Comparison of ENCODE assay signal across 11 mouse cellular contexts in the genomic region with DNA sequence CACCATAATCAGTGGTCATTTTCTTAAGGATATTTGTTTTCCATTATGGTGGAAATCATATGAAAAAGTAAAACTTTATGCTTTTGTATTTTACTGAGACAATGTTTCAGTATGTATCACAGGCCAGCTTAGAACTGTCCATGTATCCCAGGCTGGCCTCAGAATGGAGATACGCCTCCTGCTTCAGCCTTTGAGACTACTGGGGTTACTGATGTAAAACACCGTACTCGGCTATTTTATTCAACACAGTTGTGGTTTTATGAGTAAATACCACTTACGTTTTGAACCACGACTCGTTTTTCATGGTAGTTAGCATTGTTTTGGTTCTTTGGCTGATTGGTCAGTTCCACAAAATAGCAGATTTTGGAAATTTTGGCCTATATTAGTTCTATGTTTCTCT. TPM values are rescaled to one million over a fixed set of nuclear protein-coding genes. Genes with fewer than 3 reads are reported as not detected.
DNase-seq lines count a peak whose midpoint lies in the region; ATAC-seq lines count a peak whose summit lies in the region.
"Had no signal": no experiment of that assay in that cellular context is flagged by ENCODE, and none has a peak within 500 bp of the region (broad histone marks: within the 10 kb centered on the region; RNA-seq: fewer than 3 reads in every experiment).

No protein-coding gene starts in this region.

- no peaks in the 10 kb centered on the region for H3K9me3 ChIP-seq in kidney, embryonic 16.5 days (ENCODE audit: low read length)
- H3K9me3 ChIP-seq in embryonic facial prominence, embryonic 10.5 days: no peaks in the 10 kb centered on the region
- no peaks in the 10 kb centered on the region for H3K9me3 ChIP-seq in hindbrain, embryonic 12.5 days (replicated peaks)

- peaks cover 22% of the 10 kb centered on the region for H3K4me1 ChIP-seq in kidney, embryonic 16.5 days (ENCODE audit: insufficient read depth, low read length)
- H3K4me1 ChIP-seq in embryonic facial prominence, embryonic 10.5 days: peaks cover 26% of the 10 kb centered on the region
- peaks cover 26% of the 10 kb centered on the region for H3K4me1 ChIP-seq in hindbrain, embryonic 12.5 days

- DNase-seq in kidney, adult 9 months: no peak
- no peak for DNase-seq in embryonic facial prominence, embryonic 10.5 days (ENCODE audit: low spot score)
- DNase-seq in ovary, postnatal 36 days (ENCODE audit: low spot score): no peak
- DNase-seq in right cerebral cortex, postnatal 4 days: no peak
- no peak for DNase-seq in lung, postnatal 25 days (ENCODE audit: low spot score)
- DNase-seq: kidney, adult 8-10 months; lung, postnatal 4 days; right cerebral cortex, postnatal 25 days had no signal

- H3K27me3 ChIP-seq in kidney, embryonic 16.5 days (ENCODE audit: insufficient read depth, low read length): no peaks in the 10 kb centered on the region
- no peaks in the 10 kb centered on the region for H3K27me3 ChIP-seq in embryonic facial prominence, embryonic 10.5 days (replicated peaks; ENCODE audit: low read depth, poor library complexity, severe bottlenecking)
- no peaks in the 10 kb centered on the region for H3K27me3 ChIP-seq in hindbrain, embryonic 12.5 days

- H3K4me2 ChIP-seq in kidney, embryonic 16.5 days (replicated peaks; ENCODE audit: low read depth, low read length): peak overlapping the region; percentile 53; the same call in 1 of the 2 replicates
- H3K4me2 ChIP-seq in hindbrain, embryonic 12.5 days (replicated peaks): peak overlapping the region; percentile 82

- 0 out of 2 replicates have a peak overlapping the region, but pooled peaks have one; percentile 89 for H3K4me3 ChIP-seq in kidney, embryonic 16.5 days (ENCODE audit: low read length)
- H3K4me3 ChIP-seq in embryonic facial prominence, embryonic 10.5 days: peak overlapping the region; percentile 96; the same call in 1 of the 2 replicates
- no peak overlapping the region for H3K4me3 ChIP-seq in hindbrain, embryonic 12.5 days
- H3K4me3 ChIP-seq in macrophage (ENCODE audit: inconsistent target): peak overlapping the region; percentile 82; the same call in 1 of the 2 replicates

- ATAC-seq in kidney, embryonic 16.5 days (ENCODE audit: low FRiP score, low TSS enrichment): no peak
- ATAC-seq in hindbrain, embryonic 12.5 days (ENCODE audit: low FRiP score): no peak

- peaks cover 64% of the 10 kb centered on the region for H3K79me2 ChIP-seq in macrophage (ENCODE audit: inconsistent target)

- no peak overlapping the region for H3K27ac ChIP-seq in kidney, embryonic 16.5 days (ENCODE audit: low read length)
- H3K27ac ChIP-seq in embryonic facial prominence, embryonic 10.5 days (replicated peaks): no peak overlapping the region
- no peak overlapping the region for H3K27ac ChIP-seq in hindbrain, embryonic 12.5 days
- H3K27ac ChIP-seq in macrophage: no peak overlapping the region

- 0 out of 2 replicates have a peak overlapping the region, but pooled peaks have one; percentile 5 for H3K9ac ChIP-seq in kidney, embryonic 16.5 days (replicated peaks; ENCODE audit: low read length)
- no peak overlapping the region for H3K9ac ChIP-seq in hindbrain, embryonic 12.5 days

- no peaks in the 10 kb centered on the region for H3K36me3 ChIP-seq in kidney, embryonic 16.5 days (ENCODE audit: insufficient read depth, low read length)
- peaks cover 2% of the 10 kb centered on the region; the same call in 1 of the 2 replicates for H3K36me3 ChIP-seq in embryonic facial prominence, embryonic 10.5 days (replicated peaks)
- H3K36me3 ChIP-seq in hindbrain, embryonic 12.5 days: no peaks in the 10 kb centered on the region
- H3K36me3 ChIP-seq in macrophage (ENCODE audit: inconsistent target): no peaks in the 10 kb centered on the region

- 81% methylated on average over 6 of the region's 6 CpGs for WGBS in kidney, embryonic 16.5 days
- 91% methylated on average over 6 of the region's 6 CpGs for WGBS in embryonic facial prominence, embryonic 10.5 days
- WGBS in hindbrain, embryonic 12.5 days: 90% methylated on average over 6 of the region's 6 CpGs
- 30% methylated on average over 6 of the region's 6 CpGs for WGBS in macrophage (ENCODE audit: missing documents)

RNA-seq across cellular contexts. Expression of a gene that starts 3.0 kb away (rescaled TPM):
- 5.7 and 6.7 TPM in 2 replicates for polyA plus RNA-seq in kidney, embryonic 16.5 days (2015; fragmentation: Nextera tagmentation; extraction: Ambion mirVana)
- 6.8 and 7.3 TPM in 2 replicates for polyA plus RNA-seq in embryonic facial prominence, embryonic 10.5 days (2016; fragmentation: Nextera tagmentation; extraction: Ambion mirVana)
- polyA plus RNA-seq in hindbrain, embryonic 12.5 days (2016; fragmentation: Nextera tagmentation; extraction: Ambion mirVana): 5.7 and 6.7 TPM in 2 replicates
- total RNA-seq in macrophage (2018; cell fraction: chromatin; rRNA removed): 10 to 100 TPM; 10.3 to 83.3 (median 38.5) TPM
- 10 to 100 TPM; 19.5 to 40.4 (median 33.9) TPM for total RNA-seq in macrophage (2018; cell fraction: cytosol; rRNA removed)
- total RNA-seq in macrophage (2018; cell fraction: nucleus; rRNA removed): 10 to 100 TPM; 12.0 to 86.7 (median 34.1) TPM
- 21.3 to 25.2 TPM (median 22.3 TPM) in 3 replicates for polyA plus RNA-seq in macrophage (2018)

RNA-seq across cellular contexts. Expression of a gene that starts 50.0 kb away (rescaled TPM):
- 19.8 and 21.2 TPM in 2 replicates for polyA plus RNA-seq in kidney, embryonic 16.5 days (2015; fragmentation: Nextera tagmentation; extraction: Ambion mirVana)
- polyA plus RNA-seq in embryonic facial prominence, embryonic 10.5 days (2016; fragmentation: Nextera tagmentation; extraction: Ambion mirVana): 22.3 and 23.6 TPM in 2 replicates
- polyA plus RNA-seq in hindbrain, embryonic 12.5 days (2016; fragmentation: Nextera tagmentation; extraction: Ambion mirVana): 18.4 and 19.9 TPM in 2 replicates
- 10 to 100 TPM in 2 of 26 experiments, 1 to 10 TPM in 24; 3.6 to 10.7 (median 6.9) TPM for total RNA-seq in macrophage (2018; cell fraction: chromatin; rRNA removed)
- total RNA-seq in macrophage (2018; cell fraction: cytosol; rRNA removed): 10 to 100 TPM; 14.7 to 22.6 (median 19.5) TPM
- 10 to 100 TPM in 24 of 26 experiments, 1 to 10 TPM in 2; 8.5 to 24.3 (median 16.6) TPM for total RNA-seq in macrophage (2018; cell fraction: nucleus; rRNA removed)
- polyA plus RNA-seq in macrophage (2018): 10.2 to 19.4 TPM (median 15.9 TPM) in 3 replicates

RNA-seq across cellular contexts. Expression of a gene that starts 55.9 kb away (rescaled TPM):
- not detected in 2 replicates for polyA plus RNA-seq in kidney, embryonic 16.5 days (2015; fragmentation: Nextera tagmentation; extraction: Ambion mirVana)
- polyA plus RNA-seq in embryonic facial prominence, embryonic 10.5 days (2016; fragmentation: Nextera tagmentation; extraction: Ambion mirVana): not detected in 2 replicates
- polyA plus RNA-seq in hindbrain, embryonic 12.5 days (2016; fragmentation: Nextera tagmentation; extraction: Ambion mirVana): not detected in 2 replicates
- total RNA-seq in macrophage (2018; cell fraction: chromatin; rRNA removed): 1 to 10 TPM in 7 of 26 experiments, under 1 TPM in 4, not detected in 15; 0.80 to 2.4 (median 1.1) TPM
- total RNA-seq in macrophage (2018; cell fraction: cytosol; rRNA removed): under 1 TPM in 13 of 26 experiments, not detected in 13; 0.10 to 0.61 (median 0.18) TPM
- total RNA-seq in macrophage (2018; cell fraction: nucleus; rRNA removed): 10 to 100 TPM in 1 of 26 experiments, 1 to 10 TPM in 13, under 1 TPM in 5, not detected in 7; 0.46 to 11.4 (median 2.8) TPM
- polyA plus RNA-seq in macrophage (2018): not detected in 3 replicates
